ENCODE assay signal across 9 mouse cellular contexts in genomic region chr14:93826042-93826462, GRCm38 (mm10).
DNase-seq lines count a peak whose midpoint lies in the region; ATAC-seq lines count a peak whose summit lies in the region.
"Had no signal": no experiment of that assay in that cellular context is flagged by ENCODE, and none has a peak within 500 bp of the region (broad histone marks: within the 10 kb centered on the region; RNA-seq: fewer than 3 reads in every experiment).

No protein-coding gene starts in this region.

- no peaks in the 10 kb centered on the region for H3K36me3 ChIP-seq in hindbrain, embryonic 11.5 days (ENCODE audit: control insufficient read depth, insufficient read depth, low read length)
- no peaks in the 10 kb centered on the region for H3K36me3 ChIP-seq in hindbrain, embryonic 10.5 days
- no peaks in the 10 kb centered on the region for H3K36me3 ChIP-seq in midbrain, embryonic 16.5 days (ENCODE audit: control insufficient read depth, insufficient read depth, low read length)

- no peaks in the 10 kb centered on the region for H3K27me3 ChIP-seq in hindbrain, embryonic 11.5 days (ENCODE audit: control insufficient read depth, insufficient read depth, low read length)
- no peaks in the 10 kb centered on the region for H3K27me3 ChIP-seq in hindbrain, embryonic 10.5 days (ENCODE audit: insufficient read depth, poor library complexity, severe bottlenecking)
- no peaks in the 10 kb centered on the region for H3K27me3 ChIP-seq in midbrain, embryonic 16.5 days (ENCODE audit: control insufficient read depth, insufficient read depth, low read depth, low read length)

- H3K27ac ChIP-seq in hindbrain, embryonic 11.5 days (ENCODE audit: low read depth, low read length): no peak overlapping the region
- H3K27ac ChIP-seq in hindbrain, embryonic 10.5 days: no peak overlapping the region
- no peak overlapping the region for H3K27ac ChIP-seq in midbrain, embryonic 16.5 days (ENCODE audit: low read length)

- no peaks in the 10 kb centered on the region for H3K9me3 ChIP-seq in hindbrain, embryonic 11.5 days (ENCODE audit: control insufficient read depth, low read length)
- no peaks in the 10 kb centered on the region for H3K9me3 ChIP-seq in hindbrain, embryonic 10.5 days
- H3K9me3 ChIP-seq in midbrain, embryonic 16.5 days (replicated peaks; ENCODE audit: control insufficient read depth, low read length, poor library complexity, severe bottlenecking): no peaks in the 10 kb centered on the region

- no peak overlapping the region for H3K4me3 ChIP-seq in hindbrain, embryonic 11.5 days (ENCODE audit: low read depth, low read length)
- H3K4me3 ChIP-seq in hindbrain, embryonic 10.5 days: no peak overlapping the region
- H3K4me3 ChIP-seq in midbrain, embryonic 16.5 days (ENCODE audit: low read depth, low read length): no peak overlapping the region

- peak; percentile 13 for DNase-seq in hindbrain, embryonic 11.5 days (ENCODE audit: low spot score)
- no peak for DNase-seq in hindbrain, embryonic 10.5 days (ENCODE audit: low spot score)
- DNase-seq in brain, adult 2 months (ENCODE audit: low read depth, low spot score): peak; percentile 85
- DNase-seq in embryo, embryonic 10.5 days (ENCODE audit: low spot score): peak; percentile 15
- no peak for DNase-seq in testis, postnatal 14 days (ENCODE audit: low spot score)
- no peak for DNase-seq in thymus, postnatal 14 days
- no peak for DNase-seq in natural killer cell, adult 2 months (ENCODE audit: low spot score in 2 of 2)
- DNase-seq: right cerebral cortex, postnatal 25 days had no signal

- H3K9ac ChIP-seq in hindbrain, embryonic 11.5 days (ENCODE audit: low read depth, low read length): no peak overlapping the region
- no peak overlapping the region for H3K9ac ChIP-seq in midbrain, embryonic 16.5 days (ENCODE audit: low read depth, low read length)

- ATAC-seq in hindbrain, embryonic 11.5 days (ENCODE audit: low FRiP score): peak; percentile 38
- peak; percentile 66 for ATAC-seq in midbrain, embryonic 16.5 days

- 59% methylated on average over 6 of the region's 6 CpGs for WGBS in hindbrain, embryonic 11.5 days
- WGBS in hindbrain, embryonic 10.5 days: 65% methylated on average over 6 of the region's 6 CpGs
- 21% methylated on average over 6 of the region's 6 CpGs for WGBS in midbrain, embryonic 16.5 days

- no peaks in the 10 kb centered on the region for H3K4me1 ChIP-seq in hindbrain, embryonic 11.5 days (replicated peaks; ENCODE audit: control insufficient read depth, insufficient read depth, low read length)
- H3K4me1 ChIP-seq in hindbrain, embryonic 10.5 days (replicated peaks): peaks cover 3% of the 10 kb centered on the region; the same call in 1 of the 2 replicates
- H3K4me1 ChIP-seq in midbrain, embryonic 16.5 days (ENCODE audit: control insufficient read depth, insufficient read depth, low read length): peaks cover 10% of the 10 kb centered on the region

- H3K4me2 ChIP-seq in hindbrain, embryonic 11.5 days (replicated peaks; ENCODE audit: low read depth, low read length): no peak overlapping the region
- H3K4me2 ChIP-seq in midbrain, embryonic 16.5 days (ENCODE audit: low read length): peak overlapping the region; percentile 14; the same call in 1 of the 2 replicates

Comparison
In these comparisons a context has a peak if more than half of its experiments do, and no peak if none do; other contexts are left out.
1. DNase-seq: peak in hindbrain, embryonic 11.5 days (single experiment), brain, adult 2 months (single experiment) and embryo, embryonic 10.5 days (single experiment); none in hindbrain, embryonic 10.5 days (single experiment), testis, postnatal 14 days (single experiment), thymus, postnatal 14 days (single experiment) and natural killer cell, adult 2 months (0 of 2).